Mouse (Mus musculus) monocyte, adult 2 months (primary cell): ENCODE measurements at regions not wholly inside any gene's neighbourhood (a gene's known extent, or its start where the extent isn't known, plus 50 kb on each side); places are given as distances from the start of the nearest gene placed in this dataset.
A peak's percentile ranks its signal among the peaks of the same experiment; 100 is the strongest.
"Not testable (repeated sequence)": the region's sequence is repeated elsewhere in the genome, so short reads cannot be mapped to it uniquely, and the experiment has no call there.

ENCODE experiments used
- DNase-seq, 2 experiments: peaks; one replicate each; pipeline ENCODE4 v3.0.0; 2022; ENCODE audit warnings: low spot score in 2 of 2, low read depth in 1 of 2

- DNase-seq, result no peak
Measured at GRCm38 (mm10) chr10:85242701-85243100, 57.8 kb upstream of the Cry1 start.

- DNase-seq, result no peak
Measured at GRCm38 (mm10) chr10:85243556-85243955, 58.7 kb upstream of the Cry1 start.

GRCm38 (mm10) chr10:85265746-85266145 lies 80.9 kb upstream of the Cry1 start:
- DNase-seq, result no peak

- peak in 1 of 2 experiments; percentile 10 for DNase-seq
Measured at GRCm38 (mm10) chr10:85266148-85266547, 81.3 kb upstream of the Cry1 start.

GRCm38 (mm10) chr10:85266796-85267195 lies 81.9 kb upstream of the Cry1 start:
- no peak for DNase-seq

- no peak for DNase-seq
Measured at GRCm38 (mm10) chr10:85270209-85270608, 85.3 kb upstream of the Cry1 start.

- no peak for DNase-seq
Measured at GRCm38 (mm10) chr10:85276793-85277192, 91.9 kb upstream of the Cry1 start.

GRCm38 (mm10) chr10:85291733-85292476 lies 94.7 kb upstream of the Btbd11 start:
- DNase-seq, result no peak

- DNase-seq, result no peak
Measured at GRCm38 (mm10) chr10:85292477-85292855, 94.1 kb upstream of the Btbd11 start.

- no peak for DNase-seq
Measured at GRCm38 (mm10) chr10:85293071-85293783, 93.4 kb upstream of the Btbd11 start.

GRCm38 (mm10) chr10:85295133-85295887 lies 91.3 kb upstream of the Btbd11 start:
- no peak for DNase-seq

- no peak for DNase-seq
Measured at GRCm38 (mm10) chr10:85311781-85312180, 74.8 kb upstream of the Btbd11 start.

GRCm38 (mm10) chr10:85313331-85313730 lies 73.3 kb upstream of the Btbd11 start:
- not testable (repeated sequence) for DNase-seq

- DNase-seq, result no peak
Measured at GRCm38 (mm10) chr10:85320971-85321370, 65.6 kb upstream of the Btbd11 start.

GRCm38 (mm10) chr10:85322280-85322679 lies 64.3 kb upstream of the Btbd11 start:
- no peak for DNase-seq

- no peak for DNase-seq
Measured at GRCm38 (mm10) chr10:85329382-85329781, 57.2 kb upstream of the Btbd11 start.

- no peak for DNase-seq
Measured at GRCm38 (mm10) chr10:85330938-85331691, 55.5 kb upstream of the Btbd11 start.
